Mouse (Mus musculus) G1E (cell line): ENCODE data around the gene Hint1.

Source experiments
- CTCF ChIP-seq: IDR thresholded peaks from 2 replicates; pipeline ENCODE4 v1.5.1; 2012; ENCODE audit warnings: low read depth, low read length, inconsistent platforms, mixed read lengths
- GATA2 ChIP-seq: IDR thresholded peaks from 2 replicates; pipeline ENCODE4 v1.6.1; 2012; ENCODE audit warnings: low read depth, low read length, inconsistent platforms, borderline replicate concordance

DNA sequence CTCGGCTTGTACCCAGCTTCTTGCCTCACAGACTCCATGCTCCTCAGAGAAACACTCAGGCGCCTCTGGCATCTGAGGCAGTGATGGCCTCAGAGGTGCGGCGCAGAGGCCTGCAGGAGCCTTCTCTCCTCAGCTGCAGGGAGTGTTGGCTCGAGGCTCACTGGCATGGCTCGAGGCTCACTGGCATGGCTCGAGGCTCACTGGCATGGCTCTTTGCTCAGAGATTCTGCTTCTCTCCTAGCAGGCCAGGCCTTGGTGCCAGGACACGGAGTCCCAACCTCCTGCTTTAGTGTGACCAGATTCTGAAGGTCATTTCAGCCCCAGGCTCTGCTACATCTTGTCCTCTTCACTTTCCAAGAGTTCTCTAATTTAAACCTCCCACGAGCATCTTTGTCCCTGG is 30.1 kb upstream of the Hint1 start:
- no peak for TF ChIP-seq CTCF
- TF ChIP-seq GATA2: no peak
